Mouse (Mus musculus) stomach, postnatal 0 days (tissue): ENCODE measurements at regions not wholly inside any gene's neighbourhood (a gene's known extent, or its start where the extent isn't known, plus 50 kb on each side); places are given as distances from the start of the nearest gene placed in this dataset.

Experiments used
- ATAC-seq: fragments of 200-750 bp; cut with Nextera tagmentation; 2 replicates; pipeline ENCODE4 v1.8.0; 2017; ENCODE audit not compliant: low FRiP score, low TSS enrichment
- DNase-seq: peaks from one replicate; pipeline ENCODE4 v3.0.0-alpha.2; 2016; ENCODE audit warnings: low spot score
- H3K27ac ChIP-seq: fragments of 300-500 bp; sonication (generic); replicated peaks from 2 replicates; pipeline ENCODE4 v1.5.1; 2014; ENCODE audit warnings: mild to moderate bottlenecking, control low read depth
- H3K27me3 ChIP-seq: fragments of 300-500 bp; sonication (generic); 2 replicates; pipeline ENCODE4 v1.6.1; 2014; ENCODE audit warnings: low read length; ENCODE audit not compliant: control insufficient read depth, insufficient read depth
- H3K36me3 ChIP-seq: fragments of 300-500 bp; sonication (generic); 2 replicates; pipeline ENCODE4 v1.6.1; 2014; ENCODE audit warnings: low read length, mixed read lengths; ENCODE audit not compliant: control insufficient read depth, insufficient read depth
- H3K4me1 ChIP-seq: fragments of 300-500 bp; sonication (generic); replicated peaks from 2 replicates; pipeline ENCODE4 v1.6.1; 2014; ENCODE audit warnings: antibody characterized with exemption; ENCODE audit not compliant: control insufficient read depth, insufficient read depth
- H3K4me2 ChIP-seq: fragments of 300-500 bp; sonication (generic); replicated peaks from 2 replicates; pipeline ENCODE4 v1.6.1; 2014; ENCODE audit warnings: low read depth, mild to moderate bottlenecking, control low read depth, moderate library complexity
- H3K4me3 ChIP-seq: fragments of 300-500 bp; sonication (generic); 2 replicates; pipeline ENCODE4 v1.5.1; 2014; ENCODE audit warnings: low read depth, low read length, control low read depth
- H3K9ac ChIP-seq: fragments of 300-500 bp; sonication (generic); 2 replicates; pipeline ENCODE4 v1.6.1; 2014; ENCODE audit warnings: mild to moderate bottlenecking, low read length, control low read depth, mixed read lengths
- H3K9me3 ChIP-seq: fragments of 300-500 bp; sonication (generic); 2 replicates; pipeline ENCODE4 v1.6.1; 2016; ENCODE audit warnings: low read length; ENCODE audit not compliant: control insufficient read depth
- CTCF ChIP-seq: IDR thresholded peaks from 2 replicates; pipeline ENCODE4 v1.5.1; 2016; ENCODE audit warnings: antibody characterized with exemption, low read depth, mild to moderate bottlenecking, moderate library complexity
- EP300 ChIP-seq: optimal IDR thresholded peaks from 2 replicates; pipeline ENCODE3; 2016; ENCODE audit warnings: antibody characterized with exemption
- WGBS: fragments of 180-500 bp; shearing (Covaris S2); extraction: QIAGEN DNeasy Blood & Tissue Kit; methylation state at CpG from one replicate; pipeline ENCODE4 v1.1.7; 2014; 5-methylcytosine and 5-hydroxymethylcytosine counted together

- Histone ChIP-seq H3K36me3 (no peaks in the 10 kb centered on the region), H3K27me3 (no peaks in the 10 kb centered on the region), H3K27ac (no peak overlapping the region), H3K4me3 (no peak overlapping the region), H3K9me3 (no peaks in the 10 kb centered on the region), H3K4me1 (no peaks in the 10 kb centered on the region), H3K4me2 (no peak overlapping the region), H3K9ac (no peak overlapping the region)
- ATAC-seq (0 out of 2 replicates have a peak, but pooled peaks have one; percentile 35), DNase-seq (no peak)
- peak; percentile 51 for TF ChIP-seq EP300
- TF ChIP-seq CTCF: no peak
- 36% methylated on average over 4 of the region's 4 CpGs for WGBS
These were observed 568.6 kb downstream of the Car8 start for GRCm38 (mm10) chr4:7669992-7670794.

DNA sequence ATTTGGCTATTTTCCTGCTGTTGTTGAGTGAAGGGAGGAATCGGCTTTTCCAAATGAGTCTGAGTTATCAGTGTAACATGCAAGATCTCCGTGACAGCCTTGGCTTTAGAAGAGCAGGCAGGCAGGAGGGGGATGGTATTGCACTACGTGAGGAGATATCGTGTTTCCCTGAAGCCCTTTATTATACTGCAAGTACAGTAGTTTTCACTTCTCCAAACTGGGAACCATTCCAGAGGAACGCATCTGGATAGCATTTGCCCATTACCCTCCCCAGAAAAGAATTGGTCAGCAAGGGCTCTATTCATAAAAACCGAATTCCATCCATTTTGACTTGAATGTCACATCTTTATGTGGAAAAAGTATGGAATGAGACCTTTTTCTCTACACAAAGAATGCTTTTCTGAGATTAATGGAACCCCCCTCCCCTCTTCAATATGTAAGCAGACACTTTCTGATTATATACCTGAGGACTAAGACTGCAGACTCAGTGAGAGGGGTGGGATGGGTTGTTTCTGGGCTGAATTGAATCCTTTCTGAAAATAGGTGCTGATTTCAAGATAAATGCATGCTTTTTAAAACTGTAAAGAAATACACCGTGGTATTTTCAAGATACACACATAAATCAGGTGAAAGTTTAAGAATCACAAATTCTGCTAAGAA lies 571.8 kb downstream of the Car8 start:
- ATAC-seq (no peak), DNase-seq (no peak)
- H3K4me2 ChIP-seq: no peak overlapping the region
- TF ChIP-seq EP300: no peak
- TF ChIP-seq CTCF: no peak
- no peaks in the 10 kb centered on the region for H3K36me3 ChIP-seq
- H3K27me3 ChIP-seq: no peaks in the 10 kb centered on the region
- H3K9me3 ChIP-seq: no peaks in the 10 kb centered on the region
- 43% methylated on average over 7 of the region's 7 CpGs for WGBS
- H3K27ac ChIP-seq: no peak overlapping the region
- H3K4me1 ChIP-seq: no peaks in the 10 kb centered on the region
- H3K9ac ChIP-seq: no peak overlapping the region
- H3K4me3 ChIP-seq: no peak overlapping the region

GRCm38 (mm10) chr4:7642878-7643590 lies 595.8 kb downstream of the Car8 start:
- no peak overlapping the region for H3K4me2 ChIP-seq
- no peaks in the 10 kb centered on the region for H3K27me3 ChIP-seq
- H3K9me3 ChIP-seq: no peaks in the 10 kb centered on the region
- no peaks in the 10 kb centered on the region for H3K36me3 ChIP-seq
- TF ChIP-seq CTCF (no peak), EP300 (no peak)
- no peak for DNase-seq
- no peak for ATAC-seq
- no peak overlapping the region for H3K27ac ChIP-seq
- no peaks in the 10 kb centered on the region for H3K4me1 ChIP-seq
- 67% methylated on average over 8 of the region's 8 CpGs for WGBS
- no peak overlapping the region for H3K4me3 ChIP-seq
- H3K9ac ChIP-seq: no peak overlapping the region

GRCm38 (mm10) chr4:7597671-7598390 lies 641.0 kb downstream of the Car8 start:
- ATAC-seq: no peak
- Histone ChIP-seq H3K4me2 (no peak overlapping the region), H3K4me1 (no peaks in the 10 kb centered on the region), H3K27ac (no peak overlapping the region), H3K9ac (no peak overlapping the region), H3K9me3 (no peaks in the 10 kb centered on the region), H3K4me3 (no peak overlapping the region), H3K36me3 (no peaks in the 10 kb centered on the region), H3K27me3 (no peaks in the 10 kb centered on the region)
- no peak for DNase-seq
- TF ChIP-seq CTCF (no peak), EP300 (no peak)
- 60% methylated on average over 4 of the region's 4 CpGs for WGBS

DNA sequence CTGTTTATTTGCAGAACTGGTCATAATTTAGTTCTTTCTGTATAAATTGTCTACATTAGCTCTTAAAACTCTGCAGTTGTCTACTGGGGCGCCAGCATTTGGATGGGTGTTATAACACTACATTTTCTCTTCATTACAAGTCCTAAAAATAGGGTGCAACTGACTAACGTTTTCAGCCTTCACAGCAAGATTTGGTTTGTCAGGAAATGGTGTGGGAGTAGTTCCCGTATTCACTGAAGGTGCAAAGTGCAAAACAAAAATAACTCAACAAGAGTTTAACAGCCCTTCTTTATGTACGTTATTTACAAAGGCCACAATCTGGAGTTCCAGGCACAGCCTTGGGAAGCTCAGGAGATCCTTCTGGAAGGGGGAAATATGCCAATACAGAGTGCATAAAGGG lies 642.7 kb downstream of the Car8 start:
- H3K36me3 ChIP-seq: no peaks in the 10 kb centered on the region
- H3K9ac ChIP-seq: no peak overlapping the region
- 38% methylated on average over 4 of the region's 4 CpGs for WGBS
- no peak overlapping the region for H3K4me3 ChIP-seq
- H3K4me2 ChIP-seq: no peak overlapping the region
- no peak overlapping the region for H3K27ac ChIP-seq
- no peaks in the 10 kb centered on the region for H3K27me3 ChIP-seq
- no peaks in the 10 kb centered on the region for H3K9me3 ChIP-seq
- DNase-seq: no peak
- no peaks in the 10 kb centered on the region for H3K4me1 ChIP-seq
- TF ChIP-seq EP300 (no peak), CTCF (no peak)
- ATAC-seq: no peak
